Mouse (Mus musculus): ENCODE measurements at regions not wholly inside any gene's neighbourhood (a gene's known extent, or its start where the extent isn't known, plus 50 kb on each side); places are given as distances from the start of the nearest gene placed in this dataset.

DNA sequence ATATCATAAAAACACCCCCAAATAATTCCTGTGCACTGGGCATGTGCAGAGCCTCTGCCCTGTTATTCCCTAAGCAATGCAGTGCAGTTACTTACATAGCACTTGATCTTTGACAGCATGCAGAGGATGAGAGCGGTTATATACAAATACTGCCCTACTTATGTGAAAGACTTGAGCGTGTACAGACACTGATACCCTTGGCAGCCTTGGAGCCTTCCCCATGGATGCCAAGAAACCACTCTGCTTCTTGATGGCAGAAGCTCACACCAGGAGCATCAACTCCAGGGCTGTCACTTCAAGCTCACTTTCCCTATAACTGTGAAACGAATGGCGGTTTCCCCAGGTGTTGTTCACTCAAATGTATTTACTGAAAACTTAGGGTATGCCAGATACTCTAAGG is 194.4 kb upstream of the Dapk1 start:
- ATAC-seq (ENCODE audit: low FRiP score, low read depth), result no peak
- Histone ChIP-seq H3K4me1 (ENCODE audit: control insufficient read depth, insufficient read depth, low read length) (peaks cover 20% of the 10 kb centered on the region), H3K27ac (replicated peaks; ENCODE audit: low read depth, low read length) (no peak overlapping the region), H3K36me3 (ENCODE audit: control insufficient read depth, insufficient read depth, low read length) (no peaks in the 10 kb centered on the region), H3K9ac (ENCODE audit: low read depth, low read length, severe bottlenecking) (no peak overlapping the region), H3K9me3 (ENCODE audit: control insufficient read depth, low read length) (no peaks in the 10 kb centered on the region; the same call in 1 of the 2 replicates), H3K4me3 (replicated peaks; ENCODE audit: low read length) (no peak overlapping the region), H3K27me3 (ENCODE audit: control insufficient read depth, insufficient read depth, low read length) (no peaks in the 10 kb centered on the region), H3K4me2 (replicated peaks; ENCODE audit: low read depth, low read length, severe bottlenecking) (no peak overlapping the region)
- 92% methylated on average over 4 of the region's 4 CpGs for WGBS
- TF ChIP-seq POLR2A (IDR thresholded peaks at IDR 0.05; ENCODE audit: borderline replicate concordance, extremely low read depth, insufficient read depth, insufficient read length), result no peak
- DNase-seq (ENCODE audit: low spot score), result no peak

DNA sequence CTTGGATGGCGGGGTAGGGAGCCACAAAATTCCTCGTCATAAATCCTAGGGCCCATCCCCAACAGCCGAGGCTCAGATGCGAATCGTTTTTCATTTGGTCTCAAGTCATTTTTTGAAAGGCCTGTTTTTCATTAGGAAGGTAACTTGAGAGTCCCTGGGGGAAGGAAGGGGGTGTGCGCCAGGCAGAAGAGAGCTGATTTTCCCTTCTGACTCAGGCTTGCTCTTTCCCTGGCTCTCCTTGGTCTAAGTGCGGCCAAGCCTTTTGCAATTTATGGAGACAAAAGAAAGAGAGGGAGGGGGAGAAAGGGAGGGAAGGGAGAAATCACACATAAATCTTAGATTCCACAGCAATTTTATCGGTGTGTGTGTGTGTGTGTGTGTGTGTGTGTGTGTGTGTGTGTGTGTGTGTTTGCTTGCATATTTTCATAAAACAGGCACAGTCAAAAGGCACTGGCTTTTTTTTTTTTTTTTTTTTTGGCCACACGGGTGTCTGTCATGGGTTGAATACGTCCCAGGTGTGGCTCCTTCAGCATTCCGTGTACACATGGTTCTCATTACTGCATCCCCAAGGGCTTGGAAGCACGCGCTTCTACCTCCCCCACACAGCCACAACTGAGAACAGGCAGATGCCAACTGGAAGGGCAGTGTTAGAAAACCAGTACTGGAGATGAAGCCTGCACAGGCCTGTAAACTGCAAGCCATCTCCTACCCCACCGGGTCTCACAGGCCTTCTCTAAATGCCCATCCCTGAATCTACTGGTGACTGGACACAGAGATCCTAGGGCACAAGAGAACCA is 191.8 kb upstream of the Dapk1 start:
- ATAC-seq (ENCODE audit: low FRiP score, low read depth), result peak; percentile 97
- H3K4me1 ChIP-seq (ENCODE audit: control insufficient read depth, insufficient read depth, low read length), result peaks cover 20% of the 10 kb centered on the region
- 6% methylated on average over 14 of the region's 14 CpGs for WGBS
- no peaks in the 10 kb centered on the region for H3K9me3 ChIP-seq (ENCODE audit: control insufficient read depth, low read length)
- H3K4me2 ChIP-seq (replicated peaks; ENCODE audit: low read depth, low read length, severe bottlenecking), result peak overlapping the region; percentile 28; the same call in 1 of the 2 replicates
- H3K36me3 ChIP-seq (ENCODE audit: control insufficient read depth, insufficient read depth, low read length), result no peaks in the 10 kb centered on the region
- no peak overlapping the region for H3K9ac ChIP-seq (ENCODE audit: low read depth, low read length, severe bottlenecking)
- H3K27ac ChIP-seq (replicated peaks; ENCODE audit: low read depth, low read length), result peak overlapping the region; percentile 93
- no peak for TF ChIP-seq POLR2A (IDR thresholded peaks at IDR 0.05; ENCODE audit: borderline replicate concordance, extremely low read depth, insufficient read depth, insufficient read length)
- H3K4me3 ChIP-seq (replicated peaks; ENCODE audit: low read length), result no peak overlapping the region
- H3K27me3 ChIP-seq (ENCODE audit: control insufficient read depth, insufficient read depth, low read length), result no peaks in the 10 kb centered on the region
- peak; percentile 94 for DNase-seq (ENCODE audit: low spot score)

GRCm38 (mm10) chr13:60416024-60416423 is 185.7 kb upstream of the Dapk1 start:
- no peak overlapping the region for H3K4me3 ChIP-seq (replicated peaks; ENCODE audit: low read length)
- H3K4me1 ChIP-seq (ENCODE audit: control insufficient read depth, insufficient read depth, low read length), result peaks cover 28% of the 10 kb centered on the region
- peak; percentile 48; the same call in 1 of the 2 replicates for ATAC-seq (ENCODE audit: low FRiP score, low read depth)
- 30% methylated on average over 1 of the region's 1 CpGs for whole genome bisulfite sequencing
- H3K9me3 ChIP-seq (ENCODE audit: control insufficient read depth, low read length), result no peaks in the 10 kb centered on the region
- TF ChIP-seq POLR2A (IDR thresholded peaks at IDR 0.05; ENCODE audit: borderline replicate concordance, extremely low read depth, insufficient read depth, insufficient read length), result no peak
- DNase-seq (ENCODE audit: low spot score), result peak; percentile 61
- H3K4me2 ChIP-seq (replicated peaks; ENCODE audit: low read depth, low read length, severe bottlenecking), result no peak overlapping the region
- H3K36me3 ChIP-seq (ENCODE audit: control insufficient read depth, insufficient read depth, low read length), result no peaks in the 10 kb centered on the region
- no peaks in the 10 kb centered on the region for H3K27me3 ChIP-seq (ENCODE audit: control insufficient read depth, insufficient read depth, low read length)
- H3K9ac ChIP-seq (ENCODE audit: low read depth, low read length, severe bottlenecking), result no peak overlapping the region
- peak overlapping the region; percentile 79 for H3K27ac ChIP-seq (replicated peaks; ENCODE audit: low read depth, low read length)

DNA sequence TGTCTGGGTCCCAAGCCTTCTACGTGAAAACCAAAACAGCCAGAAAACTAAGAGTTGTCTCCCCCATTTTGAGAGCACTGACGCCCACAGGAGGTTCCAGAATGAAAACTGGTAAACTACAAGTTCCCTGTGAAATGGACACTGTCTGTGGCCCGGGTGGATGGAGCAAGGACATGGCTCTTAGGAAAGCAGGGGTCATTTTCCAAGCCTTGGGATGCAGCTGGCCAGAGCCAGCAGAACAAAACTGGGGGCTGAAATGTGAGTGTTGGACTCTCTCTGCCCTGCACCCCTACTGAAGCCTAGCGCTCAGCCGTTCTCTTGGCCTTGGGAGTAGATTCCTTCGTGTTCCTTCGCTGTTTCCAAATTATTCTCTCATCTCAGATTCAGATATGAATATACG is 184.7 kb upstream of the Dapk1 start:
- WGBS, result 71% methylated on average over 8 of the region's 8 CpGs
- no peak overlapping the region for H3K4me3 ChIP-seq (replicated peaks; ENCODE audit: low read length)
- H3K27me3 ChIP-seq (ENCODE audit: control insufficient read depth, insufficient read depth, low read length), result no peaks in the 10 kb centered on the region
- H3K9ac ChIP-seq (ENCODE audit: low read depth, low read length, severe bottlenecking), result no peak overlapping the region
- ATAC-seq (ENCODE audit: low FRiP score, low read depth) (peak; percentile 31; the same call in 1 of the 2 replicates), DNase-seq (ENCODE audit: low spot score) (no peak)
- H3K27ac ChIP-seq (replicated peaks; ENCODE audit: low read depth, low read length), result peak overlapping the region; percentile 79
- TF ChIP-seq POLR2A (IDR thresholded peaks at IDR 0.05; ENCODE audit: borderline replicate concordance, extremely low read depth, insufficient read depth, insufficient read length), result no peak
- H3K36me3 ChIP-seq (ENCODE audit: control insufficient read depth, insufficient read depth, low read length), result no peaks in the 10 kb centered on the region
- no peak overlapping the region for H3K4me2 ChIP-seq (replicated peaks; ENCODE audit: low read depth, low read length, severe bottlenecking)
- H3K9me3 ChIP-seq (ENCODE audit: control insufficient read depth, low read length), result no peaks in the 10 kb centered on the region
- H3K4me1 ChIP-seq (ENCODE audit: control insufficient read depth, insufficient read depth, low read length), result peaks cover 31% of the 10 kb centered on the region

DNA sequence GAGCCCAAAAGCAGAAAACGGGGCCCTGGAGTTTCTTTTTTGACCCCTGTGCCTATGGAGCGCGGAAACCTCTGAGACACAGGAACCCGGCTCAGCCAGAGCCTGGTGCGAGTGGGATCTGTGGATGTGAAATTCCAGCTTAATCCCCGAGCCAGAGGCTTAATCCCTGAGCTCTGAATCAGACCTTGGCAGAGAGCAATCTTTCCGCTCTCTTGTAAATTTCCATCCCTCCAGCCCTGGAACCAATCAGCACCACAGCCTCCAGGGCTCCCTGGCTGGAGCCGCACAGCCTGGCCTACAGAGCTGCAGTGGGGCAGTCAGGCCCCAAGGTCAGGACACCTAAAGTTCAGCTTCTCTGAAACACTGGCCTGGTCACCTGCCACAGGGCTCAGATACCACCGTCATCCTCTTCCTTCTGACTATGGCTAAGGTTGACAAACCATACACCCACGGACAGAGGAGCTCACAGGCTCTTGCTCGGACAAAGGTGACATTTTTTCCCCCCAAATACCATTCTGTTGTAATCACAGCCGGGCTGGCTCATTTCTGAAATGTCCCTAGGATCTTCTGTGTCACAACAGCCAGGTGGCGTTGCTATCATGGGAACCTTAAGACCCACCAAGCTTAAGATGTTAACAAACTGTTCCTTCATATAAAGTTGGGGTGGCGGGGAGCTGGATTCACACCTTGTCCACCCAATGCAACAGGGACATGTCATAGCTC is 184.2 kb upstream of the Dapk1 start:
- no peaks in the 10 kb centered on the region for H3K36me3 ChIP-seq (ENCODE audit: control insufficient read depth, insufficient read depth, low read length)
- TF ChIP-seq POLR2A (IDR thresholded peaks at IDR 0.05; ENCODE audit: borderline replicate concordance, extremely low read depth, insufficient read depth, insufficient read length), result no peak
- no peak overlapping the region for H3K4me3 ChIP-seq (replicated peaks; ENCODE audit: low read length)
- no peak overlapping the region for H3K4me2 ChIP-seq (replicated peaks; ENCODE audit: low read depth, low read length, severe bottlenecking)
- H3K27ac ChIP-seq (replicated peaks; ENCODE audit: low read depth, low read length), result peak overlapping the region; percentile 79
- 54% methylated on average over 14 of the region's 14 CpGs for WGBS
- no peaks in the 10 kb centered on the region for H3K9me3 ChIP-seq (ENCODE audit: control insufficient read depth, low read length)
- H3K9ac ChIP-seq (ENCODE audit: low read depth, low read length, severe bottlenecking), result no peak overlapping the region
- H3K27me3 ChIP-seq (ENCODE audit: control insufficient read depth, insufficient read depth, low read length), result no peaks in the 10 kb centered on the region
- ATAC-seq (ENCODE audit: low FRiP score, low read depth), result peak; percentile 90
- H3K4me1 ChIP-seq (ENCODE audit: control insufficient read depth, insufficient read depth, low read length), result peaks cover 31% of the 10 kb centered on the region
- peak; percentile 87 for DNase-seq (ENCODE audit: low spot score)

Measured in limb, embryonic 14.5 days (tissue).